Mouse (Mus musculus) brain, adult 10 weeks (tissue): ENCODE results near the gene Nlrp14. TPM values are rescaled to one million over a fixed set of nuclear protein-coding genes. Genes with fewer than 3 reads are reported as not detected.

Source experiments
- polyA plus RNA-seq: library from polyadenylated mRNA; stranded (reverse); fragments of 350-450 nt; fragmentation: Illumina TruSeq; extraction: RNeasy Lipid Tissue Mini Kit (QIAGEN cat#74804); gene quantifications from one replicate; pipeline ENCODE4 v1.2.3, GENCODE M21; 2015; ENCODE audit warnings: low read depth, low replicate concordance

Nlrp14 gene
- polyA plus RNA-seq: not detected

GRCm38 (mm10) chr7:107166690-107167089, at the start of gene Nlrp14:
Gene Nlrp14 (plus strand): TSS chr7:107166990.

GRCm38 (mm10) chr7:107130983-107131382, 35.8 kb upstream of the Nlrp14 start, which contains the start of gene Olfr715:
Gene Olfr715 (minus strand): TSS chr7:107131083.

DNA sequence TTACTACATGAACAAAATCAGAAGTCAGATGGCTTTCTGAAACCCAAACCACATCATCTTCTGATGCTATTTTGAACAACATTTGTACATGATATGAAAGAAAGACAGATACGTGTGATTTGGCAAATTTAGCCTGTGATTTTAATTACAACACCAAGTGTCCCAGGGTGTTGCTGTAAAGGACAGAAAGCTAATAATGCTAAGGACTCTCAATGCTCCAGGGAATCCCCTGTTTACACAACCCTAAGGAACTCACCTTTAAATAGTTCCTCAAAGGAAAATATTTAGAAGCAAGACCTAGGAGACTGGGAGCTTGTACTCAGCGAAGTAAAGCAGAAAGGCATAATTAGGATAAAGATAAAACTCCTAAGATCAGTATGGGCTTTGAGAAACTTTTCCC, 28.8 kb upstream of the Nlrp14 start, which contains the start of gene Olfr716:
Gene Olfr716 (plus strand): TSS at position 301 of the 400 bp plus-strand sequence.

DNA sequence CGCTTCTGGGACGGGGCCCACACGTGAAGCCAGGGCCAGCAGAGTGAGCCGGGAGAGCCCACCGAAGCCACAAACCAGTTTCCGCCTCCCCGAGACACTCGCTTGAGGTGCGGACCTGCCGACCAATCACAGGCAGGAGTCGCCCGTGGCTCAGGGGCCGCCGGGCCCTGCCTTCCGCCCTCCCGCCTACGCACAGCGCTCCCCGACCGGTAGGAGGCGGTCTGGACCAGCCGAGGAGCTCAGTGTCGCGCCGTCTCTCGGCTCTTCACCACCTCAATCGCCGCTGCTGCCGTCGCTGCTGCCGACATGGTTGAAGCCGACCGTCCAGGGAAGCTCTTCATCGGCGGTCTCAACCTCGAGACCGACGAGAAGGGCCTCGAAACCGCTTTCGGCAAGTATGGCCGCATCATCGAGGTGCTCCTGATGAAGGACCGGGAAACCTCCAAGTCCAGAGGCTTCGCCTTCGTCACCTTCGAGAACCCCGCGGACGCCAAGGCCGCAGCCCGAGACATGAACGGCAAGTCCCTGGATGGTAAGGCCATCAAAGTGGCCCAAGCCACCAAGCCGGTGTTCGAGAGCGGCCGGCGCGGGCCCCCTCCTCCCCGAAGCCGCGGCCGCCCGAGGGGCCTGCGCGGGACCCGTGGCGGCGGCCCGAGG, 42.5 kb downstream of the Nlrp14 start, which contains the start of gene Rbmxl2:
Gene Rbmxl2 (plus strand): TSS at position 242 of the 657 bp plus-strand sequence.

Other genes with a start within 250 kb of the Nlrp14 start
- gene Olfr709-ps1, start 234.8 kb upstream of the Nlrp14 start, polyA plus RNA-seq: not detected
- gene Olfr710, start 218.7 kb upstream of the Nlrp14 start, polyA plus RNA-seq: not detected
- gene Olfr6, start 203.1 kb upstream of the Nlrp14 start, polyA plus RNA-seq: not detected
- not detected for gene Olfr711, start 191.5 kb upstream of the Nlrp14 start, polyA plus RNA-seq
- not detected for gene Olfr2, start 160.9 kb upstream of the Nlrp14 start, polyA plus RNA-seq
- not detected for gene Olfr713, start 135.8 kb upstream of the Nlrp14 start, polyA plus RNA-seq
- not detected for gene Olfr714, start 96.0 kb upstream of the Nlrp14 start, polyA plus RNA-seq
- gene Olfr17, start 73.8 kb upstream of the Nlrp14 start, polyA plus RNA-seq: not detected
- not detected for gene Olfr715b, start 56.6 kb upstream of the Nlrp14 start, polyA plus RNA-seq
- not detected for gene Olfr715, start 35.9 kb upstream of the Nlrp14 start, polyA plus RNA-seq
- not detected for gene Olfr716, start 28.7 kb upstream of the Nlrp14 start, polyA plus RNA-seq
- not detected for gene Rbmxl2, start 42.5 kb downstream of the Nlrp14 start, polyA plus RNA-seq
- gene Syt9, start 203.7 kb downstream of the Nlrp14 start, polyA plus RNA-seq: 17.7 TPM